Mouse (Mus musculus) ES-Bruce4 (cell line): ENCODE data around the gene Cdc42ep3.

Experiments used
- CTCF ChIP-seq: IDR thresholded peaks from one replicate; pipeline ENCODE4 v1.8.1; 2011; ENCODE audit warnings: low read depth, low read length
- POLR2A ChIP-seq: IDR thresholded peaks from one replicate; pipeline ENCODE4 v1.8.1; 2011; ENCODE audit warnings: low read length; ENCODE audit not compliant: insufficient read depth

GRCm38 (mm10) chr17:79347291-79347690, 7.6 kb downstream of the Cdc42ep3 start:
- TF ChIP-seq CTCF = no peak
- no peak for TF ChIP-seq POLR2A
